Comparison of ENCODE assay signal across 13 mouse cellular contexts in genomic region chr2:26594934-26595724, GRCm38 (mm10). TPM values are rescaled to one million over a fixed set of nuclear protein-coding genes. Genes with fewer than 3 reads are reported as not detected.
DNase-seq lines count a peak whose midpoint lies in the region; ATAC-seq and TF ChIP-seq lines count a peak whose summit lies in the region.
"Had no signal": no experiment of that assay in that cellular context is flagged by ENCODE, and none has a peak within 500 bp of the region (broad histone marks: within the 10 kb centered on the region; RNA-seq: fewer than 3 reads in every experiment).

No protein-coding gene starts in this region.

- peak; percentile 41 for ATAC-seq in lung, embryonic 16.5 days (ENCODE audit: low read depth)
- ATAC-seq in liver, embryonic 12.5 days, result peak; percentile 24

- peaks cover 9% of the 10 kb centered on the region for H3K4me1 ChIP-seq in lung, embryonic 16.5 days (replicated peaks; ENCODE audit: control insufficient read depth, insufficient read depth, low read length)
- H3K4me1 ChIP-seq in kidney, adult 2 months (ENCODE audit: control insufficient read depth, insufficient read depth, low read length), result peaks cover 22% of the 10 kb centered on the region
- peaks cover 23% of the 10 kb centered on the region for H3K4me1 ChIP-seq in liver, embryonic 12.5 days
- H3K4me1 ChIP-seq: hindbrain, embryonic 13.5 days had no signal

- H3K9ac ChIP-seq in lung, embryonic 16.5 days (ENCODE audit: low read length), result no peak overlapping the region
- no peak overlapping the region for H3K9ac ChIP-seq in liver, embryonic 12.5 days
- H3K9ac ChIP-seq: hindbrain, embryonic 13.5 days had no signal

- TF ChIP-seq CTCF in kidney, adult 2 months (conservative IDR thresholded peaks at IDR 0.05; ENCODE audit: insufficient read depth, insufficient read length, low read depth, low read length), result 0 out of 2 replicates have a peak, but pooled peaks have one; percentile 5

- no peak for TF ChIP-seq POLR2A in kidney, adult 2 months (IDR thresholded peaks at IDR 0.05; ENCODE audit: low read depth, low read length)

- H3K27me3 ChIP-seq in lung, embryonic 16.5 days (ENCODE audit: control insufficient read depth, insufficient read depth, low read depth, low read length), result no peaks in the 10 kb centered on the region
- H3K27me3 ChIP-seq in kidney, adult 2 months (replicated peaks; ENCODE audit: control insufficient read depth, insufficient read depth, low read length), result no peaks in the 10 kb centered on the region
- H3K27me3 ChIP-seq in liver, embryonic 12.5 days (replicated peaks), result no peaks in the 10 kb centered on the region
- H3K27me3 ChIP-seq: hindbrain, embryonic 13.5 days; megakaryocyte, embryonic 14.5 days had no signal

- no peak overlapping the region for H3K4me2 ChIP-seq in lung, embryonic 16.5 days (ENCODE audit: low read depth, low read length)
- H3K4me2 ChIP-seq in liver, embryonic 12.5 days, result no peak overlapping the region
- H3K4me2 ChIP-seq: hindbrain, embryonic 13.5 days had no signal

- no peaks in the 10 kb centered on the region for H3K9me3 ChIP-seq in lung, embryonic 16.5 days (ENCODE audit: control insufficient read depth, low read length)
- H3K9me3 ChIP-seq in liver, embryonic 12.5 days (replicated peaks), result no peaks in the 10 kb centered on the region
- H3K9me3 ChIP-seq: hindbrain, embryonic 13.5 days; megakaryocyte, embryonic 14.5 days had no signal

- intact Hi-C loops in left cerebral cortex, postnatal 10 days (cut with DNase I), result no loop called here

- 44% methylated on average over 6 of the region's 6 CpGs for WGBS in lung, embryonic 16.5 days
- WGBS in kidney, adult 2 months, result 27% methylated on average over 6 of the region's 6 CpGs
- WGBS in liver, embryonic 12.5 days (ENCODE audit: insufficient replicate concordance), result 60% methylated on average over 6 of the region's 6 CpGs

- DNase-seq in lung, postnatal 36 days, result no peak
- DNase-seq in kidney, adult 2 months, result peak; percentile 90
- no peak for DNase-seq in embryo, embryonic 11 days
- DNase-seq in left cerebral cortex, postnatal 10 days (ENCODE audit: extremely low spot score in 1 of 2, low spot score in 2 of 2), result no peak
- no peak for DNase-seq in urinary bladder, postnatal 14 days (ENCODE audit: low spot score)
- DNase-seq: right cerebral cortex, postnatal 25 days had no signal

- H3K27ac ChIP-seq in lung, embryonic 16.5 days (ENCODE audit: low read length), result no peak overlapping the region
- peak overlapping the region; percentile 62 for H3K27ac ChIP-seq in kidney, adult 2 months (ENCODE audit: insufficient read depth, low read depth, low read length)
- peak overlapping the region; percentile 53 for H3K27ac ChIP-seq in liver, embryonic 12.5 days
- H3K27ac ChIP-seq: hindbrain, embryonic 13.5 days; left cerebral cortex, adult 2 months had no signal

- no peak overlapping the region for H3K4me3 ChIP-seq in lung, embryonic 16.5 days (ENCODE audit: low read length)
- H3K4me3 ChIP-seq in kidney, adult 2 months (ENCODE audit: insufficient read depth, low read depth, low read length), result no peak overlapping the region
- no peak overlapping the region for H3K4me3 ChIP-seq in liver, embryonic 12.5 days
- H3K4me3 ChIP-seq: hindbrain, embryonic 13.5 days; left cerebral cortex, adult 2 months; megakaryocyte, embryonic 14.5 days had no signal

- peaks cover 20% of the 10 kb centered on the region for H3K36me3 ChIP-seq in lung, embryonic 16.5 days (ENCODE audit: control insufficient read depth, insufficient read depth, low read length)
- no peaks in the 10 kb centered on the region; the same call in 1 of the 2 replicates for H3K36me3 ChIP-seq in kidney, adult 2 months (ENCODE audit: control insufficient read depth, insufficient read depth, low read length)
- H3K36me3 ChIP-seq in liver, embryonic 12.5 days, result peaks cover 47% of the 10 kb centered on the region
- H3K36me3 ChIP-seq: hindbrain, embryonic 13.5 days had no signal

RNA-seq across cellular contexts. Expression of gene Gm20532, which starts 8.7 kb away (rescaled TPM):
- not detected in 2 replicates for polyA plus RNA-seq in lung, embryonic 16.5 days (2015; fragmentation: Nextera tagmentation; extraction: Ambion mirVana)
- not detected in 2 replicates for polyA plus RNA-seq in kidney, adult 2 months (2012; rRNA removed)
- polyA plus RNA-seq in liver, embryonic 12.5 days (2016; fragmentation: Nextera tagmentation; extraction: Ambion mirVana), result not detected in 2 replicates
- not detected for total RNA-seq in left cerebral cortex, postnatal 10 days (2021)
- total RNA-seq: ES-E14; left cerebral cortex, adult 2 months had no signal
- polyA plus RNA-seq: embryonic facial prominence, embryonic 11.5 days; hindbrain, embryonic 13.5 days had no signal

RNA-seq across cellular contexts. Expression of gene Agpat2, which starts 9.1 kb away (rescaled TPM):
- 43.0 and 44.8 TPM in 2 replicates for polyA plus RNA-seq in lung, embryonic 16.5 days (2015; fragmentation: Nextera tagmentation; extraction: Ambion mirVana)
- 165 and 192 TPM in 2 replicates for polyA plus RNA-seq in kidney, adult 2 months (2012; rRNA removed)
- polyA plus RNA-seq in liver, embryonic 12.5 days (2016; fragmentation: Nextera tagmentation; extraction: Ambion mirVana), result 26.7 and 28.7 TPM in 2 replicates
- 1 to 10 TPM; 1.6 to 2.2 TPM for total RNA-seq in left cerebral cortex, postnatal 10 days (2021)

RNA-seq across cellular contexts. Expression of gene Egfl7, which starts 15.3 kb away (rescaled TPM):
- 371 and 375 TPM in 2 replicates for polyA plus RNA-seq in lung, embryonic 16.5 days (2015; fragmentation: Nextera tagmentation; extraction: Ambion mirVana)
- polyA plus RNA-seq in kidney, adult 2 months (2012; rRNA removed), result 297 and 304 TPM in 2 replicates
- polyA plus RNA-seq in liver, embryonic 12.5 days (2016; fragmentation: Nextera tagmentation; extraction: Ambion mirVana), result 106 and 120 TPM in 2 replicates
- 10 to 100 TPM; 73.5 to 83.0 TPM for total RNA-seq in left cerebral cortex, postnatal 10 days (2021)

RNA-seq across cellular contexts. Expression of gene Fam69b, which starts 33.1 kb away (rescaled TPM):
- 16.5 and 17.1 TPM in 2 replicates for polyA plus RNA-seq in lung, embryonic 16.5 days (2015; fragmentation: Nextera tagmentation; extraction: Ambion mirVana)
- 12.2 and 14.5 TPM in 2 replicates for polyA plus RNA-seq in kidney, adult 2 months (2012; rRNA removed)
- 4.6 and 5.5 TPM in 2 replicates for polyA plus RNA-seq in liver, embryonic 12.5 days (2016; fragmentation: Nextera tagmentation; extraction: Ambion mirVana)
- 10 to 100 TPM; 88.2 to 90.8 TPM for total RNA-seq in left cerebral cortex, postnatal 10 days (2021)
